Mouse (Mus musculus): ENCODE results near the gene Rps6ka2. TPM values are rescaled to one million over a fixed set of nuclear protein-coding genes. Genes with fewer than 3 reads are reported as not detected.

Rps6ka2 gene
- polyA plus RNA-seq, 1 experiment: 21.5 TPM

DNA sequence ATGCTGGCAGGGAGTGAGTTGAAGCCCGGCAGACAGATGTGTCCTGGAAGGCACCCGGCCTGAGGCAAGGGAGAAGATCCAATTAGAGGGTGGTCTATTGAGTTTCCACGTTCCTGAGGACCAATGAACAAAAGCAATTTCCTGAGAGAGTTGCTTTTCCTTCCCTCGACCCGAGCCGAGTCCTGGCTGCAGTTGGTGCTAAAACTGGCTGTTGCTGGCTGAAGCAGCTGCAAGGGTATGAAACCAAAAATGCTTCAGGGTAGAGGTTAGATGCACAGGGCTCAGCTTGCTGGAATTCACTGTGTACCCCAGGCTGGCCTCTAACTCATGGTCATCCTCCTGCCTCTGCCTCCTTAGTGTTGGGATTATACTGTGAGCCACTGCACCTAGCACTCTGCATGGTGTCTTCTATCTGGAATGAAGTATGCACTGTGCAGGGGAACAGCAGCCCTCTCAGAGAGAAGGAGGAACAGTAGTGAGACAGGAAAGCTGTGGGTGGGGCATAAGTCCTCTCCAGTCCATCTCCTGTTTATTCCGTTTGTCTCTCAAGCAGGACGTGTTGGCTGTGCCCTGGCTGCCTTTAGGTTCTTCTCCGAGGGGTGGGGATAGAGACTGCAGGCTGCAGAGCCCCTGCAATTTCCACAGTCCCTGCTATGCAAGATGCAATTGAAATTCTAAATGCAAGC lies 24.4 kb upstream of the Rps6ka2 start:
- Histone ChIP-seq H3K27ac (ENCODE audit: insufficient read depth, low read length) (no peak overlapping the region), H3K4me3 (ENCODE audit: insufficient read depth, low read length) (no peak overlapping the region), H3K4me1 (ENCODE audit: control insufficient read depth, insufficient read depth, low read length) (no peaks in the 10 kb centered on the region)
- TF ChIP-seq CTCF (IDR thresholded peaks at IDR 0.05; ENCODE audit: borderline replicate concordance, insufficient read depth, low read length): no peak
- no peak for TF ChIP-seq POLR2A (IDR thresholded peaks at IDR 0.05; ENCODE audit: low read depth, low read length)

DNA sequence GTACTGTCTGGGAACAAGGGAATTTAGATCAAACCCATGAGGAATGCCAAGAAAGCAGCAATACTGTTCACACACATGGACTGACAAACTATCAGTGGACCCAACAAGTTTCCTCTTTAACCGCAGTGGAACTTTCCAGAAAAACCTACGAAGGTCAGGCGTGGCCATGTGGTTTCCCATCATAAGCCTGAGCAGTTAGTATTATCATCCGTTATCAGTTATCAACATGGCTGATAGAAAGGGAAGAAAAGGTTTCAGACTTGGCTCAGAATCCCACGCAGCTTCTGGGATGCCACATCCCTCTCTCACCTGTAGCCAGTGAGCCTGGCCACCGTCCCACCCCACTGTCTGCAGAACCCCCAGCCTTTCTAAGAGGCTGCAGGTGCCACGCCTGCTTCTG lies 23.4 kb upstream of the Rps6ka2 start:
- TF ChIP-seq CTCF (IDR thresholded peaks at IDR 0.05; ENCODE audit: borderline replicate concordance, insufficient read depth, low read length) (no peak), POLR2A (IDR thresholded peaks at IDR 0.05; ENCODE audit: low read depth, low read length) (no peak)
- Histone ChIP-seq H3K4me3 (ENCODE audit: insufficient read depth, low read length) (no peak overlapping the region), H3K27ac (ENCODE audit: insufficient read depth, low read length) (no peak overlapping the region), H3K4me1 (ENCODE audit: control insufficient read depth, insufficient read depth, low read length) (no peaks in the 10 kb centered on the region)

DNA sequence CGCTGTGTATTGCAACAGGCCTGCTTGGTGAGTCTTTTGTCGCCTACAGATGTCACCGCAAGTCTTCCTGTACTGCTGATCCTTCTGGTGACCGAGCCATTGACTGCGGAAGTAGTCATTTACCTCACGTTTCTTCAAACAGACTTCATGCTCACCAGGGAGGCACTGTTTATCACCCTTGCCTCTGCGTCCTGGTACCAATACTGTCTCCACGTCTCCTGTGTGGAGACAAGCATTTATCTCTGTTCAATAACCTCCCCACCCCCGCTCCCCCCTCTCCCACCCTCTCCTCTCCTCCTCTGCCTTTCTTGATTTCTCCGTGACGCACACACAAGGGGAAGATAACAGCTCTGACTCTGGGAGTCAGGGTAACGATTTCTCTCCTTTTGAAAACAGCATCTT lies 22.0 kb upstream of the Rps6ka2 start:
- Histone ChIP-seq H3K27ac (ENCODE audit: insufficient read depth, low read length) (no peak overlapping the region), H3K4me1 (ENCODE audit: control insufficient read depth, insufficient read depth, low read length) (no peaks in the 10 kb centered on the region), H3K4me3 (ENCODE audit: insufficient read depth, low read length) (no peak overlapping the region)
- TF ChIP-seq POLR2A (IDR thresholded peaks at IDR 0.05; ENCODE audit: low read depth, low read length) (no peak), CTCF (IDR thresholded peaks at IDR 0.05; ENCODE audit: borderline replicate concordance, insufficient read depth, low read length) (no peak)

DNA sequence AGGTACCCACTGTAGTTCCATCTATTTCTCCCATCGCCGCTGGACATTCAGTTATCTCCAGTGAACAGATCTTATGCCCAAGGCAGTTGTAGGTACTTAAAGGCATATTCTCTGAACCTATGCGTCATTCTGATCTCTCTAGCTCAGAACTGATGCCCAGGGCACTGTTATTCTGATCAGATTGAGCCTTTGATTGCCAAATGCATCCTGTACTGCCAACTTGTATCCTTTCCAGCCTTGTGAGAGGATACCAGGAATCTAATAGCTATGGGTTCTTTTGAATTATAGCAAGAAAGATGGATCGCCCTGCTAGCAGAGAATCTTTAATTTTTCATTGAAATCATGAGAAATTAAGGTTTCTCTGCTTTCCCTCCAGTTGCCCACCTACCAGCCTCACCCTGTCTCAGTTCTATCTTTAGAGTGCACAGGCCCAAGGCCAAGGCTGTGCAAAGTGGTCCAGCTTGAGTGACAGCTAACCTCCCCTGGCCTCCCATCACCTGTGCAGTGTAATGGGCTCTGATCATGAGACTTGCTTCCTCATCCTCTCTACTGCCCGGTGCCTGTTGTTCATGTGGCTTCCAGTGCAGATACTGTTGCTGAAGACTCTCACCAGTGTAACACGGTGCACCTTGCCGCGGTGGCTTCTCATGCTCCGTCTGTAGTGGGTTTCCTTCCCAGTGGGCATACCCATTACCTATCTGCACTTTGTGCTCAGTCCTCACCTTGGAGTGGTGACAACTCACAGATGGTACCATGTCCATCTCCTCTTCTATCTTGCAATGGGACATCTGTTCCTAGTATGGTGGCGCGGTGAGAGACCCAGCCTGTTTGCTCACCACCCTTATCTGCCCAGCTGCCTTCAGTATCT lies 20.4 kb upstream of the Rps6ka2 start:
- Histone ChIP-seq H3K27ac (ENCODE audit: insufficient read depth, low read length) (no peak overlapping the region), H3K4me3 (ENCODE audit: insufficient read depth, low read length) (no peak overlapping the region), H3K4me1 (ENCODE audit: control insufficient read depth, insufficient read depth, low read length) (no peaks in the 10 kb centered on the region)
- TF ChIP-seq POLR2A (IDR thresholded peaks at IDR 0.05; ENCODE audit: low read depth, low read length) (no peak), CTCF (IDR thresholded peaks at IDR 0.05; ENCODE audit: borderline replicate concordance, insufficient read depth, low read length) (no peak)

DNA sequence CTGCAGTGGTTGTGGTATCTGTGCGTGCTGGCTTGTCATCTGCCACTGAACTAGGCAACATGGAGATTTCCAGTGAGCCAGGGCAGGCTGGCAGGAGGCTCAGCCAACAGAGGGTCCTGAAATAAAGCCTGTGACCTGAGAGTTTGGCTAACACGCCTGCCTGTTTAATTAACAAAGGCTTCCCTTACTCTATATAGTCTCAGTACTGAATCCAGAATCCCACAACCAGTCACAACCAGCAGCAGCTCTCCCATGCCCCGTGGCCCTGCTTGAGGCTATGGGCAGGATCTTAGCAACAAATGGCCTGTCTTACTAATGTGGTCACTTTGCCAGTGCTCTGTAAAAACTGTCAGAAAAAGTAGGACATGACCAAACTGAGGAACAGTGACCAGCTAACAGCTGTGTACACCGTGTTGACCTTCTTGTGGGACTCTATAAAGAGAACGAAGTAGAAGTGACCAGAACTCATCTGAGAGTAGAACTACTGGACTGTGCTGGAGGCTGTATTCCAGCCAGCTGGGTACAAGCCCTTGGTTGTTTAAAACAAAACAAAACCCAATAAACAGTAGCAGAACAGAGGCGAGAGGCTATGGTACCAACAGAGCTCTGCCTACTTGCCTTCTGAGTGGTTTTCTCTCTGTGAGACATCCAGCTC lies 18.3 kb upstream of the Rps6ka2 start:
- Histone ChIP-seq H3K27ac (ENCODE audit: insufficient read depth, low read length) (no peak overlapping the region), H3K4me3 (ENCODE audit: insufficient read depth, low read length) (no peak overlapping the region), H3K4me1 (ENCODE audit: control insufficient read depth, insufficient read depth, low read length) (no peaks in the 10 kb centered on the region)
- no peak for TF ChIP-seq CTCF (IDR thresholded peaks at IDR 0.05; ENCODE audit: borderline replicate concordance, insufficient read depth, low read length)

DNA sequence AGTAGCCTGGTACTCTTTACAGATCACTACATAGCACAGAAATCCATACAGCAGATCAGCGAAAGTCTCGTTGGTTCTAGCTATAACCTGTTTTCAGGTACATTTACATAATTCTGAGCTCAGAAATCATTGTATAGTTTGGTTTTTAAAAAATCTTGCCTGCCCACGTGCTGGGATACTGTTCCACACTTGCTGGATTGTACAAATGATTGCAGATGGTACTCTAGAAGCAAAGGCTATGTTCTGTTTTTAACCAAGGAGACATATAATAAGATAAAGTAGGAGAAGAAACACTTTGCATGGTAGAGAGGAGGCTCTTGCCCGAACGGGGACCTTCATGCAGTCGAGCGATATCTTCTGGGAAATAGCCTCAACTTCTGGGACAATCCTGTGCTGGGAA lies 17.3 kb upstream of the Rps6ka2 start:
- TF ChIP-seq CTCF (IDR thresholded peaks at IDR 0.05; ENCODE audit: borderline replicate concordance, insufficient read depth, low read length) (no peak), POLR2A (IDR thresholded peaks at IDR 0.05; ENCODE audit: low read depth, low read length) (no peak)
- H3K27ac ChIP-seq (ENCODE audit: insufficient read depth, low read length): no peak overlapping the region
- H3K4me3 ChIP-seq (ENCODE audit: insufficient read depth, low read length): no peak overlapping the region
- no peaks in the 10 kb centered on the region for H3K4me1 ChIP-seq (ENCODE audit: control insufficient read depth, insufficient read depth, low read length)

DNA sequence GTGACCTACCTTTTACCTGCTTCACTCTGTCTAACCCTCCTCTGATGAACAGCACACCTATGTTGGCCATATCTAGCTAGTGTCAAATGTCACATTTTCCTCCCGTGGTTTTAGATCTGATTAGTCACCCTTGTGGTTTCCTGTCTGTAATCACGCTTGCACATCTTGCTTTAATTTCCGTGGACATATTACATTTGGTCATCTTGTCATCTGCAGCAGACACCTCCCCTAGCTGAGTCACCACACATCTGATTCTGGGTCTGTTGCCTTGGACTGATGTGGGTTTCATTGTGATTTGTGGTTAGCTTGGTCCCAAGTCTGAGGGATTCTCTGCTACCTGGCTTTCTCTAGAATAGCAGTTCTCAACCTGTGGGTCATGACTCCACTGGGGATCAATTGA lies 6.0 kb upstream of the Rps6ka2 start:
- Histone ChIP-seq H3K4me3 (ENCODE audit: insufficient read depth, low read length) (no peak overlapping the region), H3K27ac (ENCODE audit: insufficient read depth, low read length) (no peak overlapping the region), H3K4me1 (ENCODE audit: control insufficient read depth, insufficient read depth, low read length) (peaks cover 3% of the 10 kb centered on the region; the same call in 1 of the 2 replicates)
- TF ChIP-seq POLR2A (IDR thresholded peaks at IDR 0.05; ENCODE audit: low read depth, low read length) (no peak), CTCF (IDR thresholded peaks at IDR 0.05; ENCODE audit: borderline replicate concordance, insufficient read depth, low read length) (no peak)

DNA sequence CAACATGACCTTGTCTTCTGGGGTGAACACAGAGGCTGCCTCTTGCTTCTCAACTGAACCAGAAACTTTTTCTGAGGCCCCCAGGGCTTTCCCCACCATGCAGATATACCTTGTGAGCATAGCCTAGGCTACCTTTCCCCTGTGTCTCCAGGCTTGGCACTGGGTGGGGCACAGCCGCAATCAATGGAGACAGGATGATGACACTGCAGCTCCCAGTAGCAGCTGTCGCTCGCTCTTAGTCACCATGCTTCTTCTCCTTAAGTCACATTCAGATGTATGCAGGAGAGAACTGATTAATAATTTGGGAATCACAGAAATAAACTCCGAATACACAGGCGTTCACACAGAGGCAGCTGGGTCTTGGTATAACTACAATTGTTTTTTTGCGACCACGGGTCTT lies 4.4 kb upstream of the Rps6ka2 start:
- Histone ChIP-seq H3K4me3 (ENCODE audit: insufficient read depth, low read length) (no peak overlapping the region), H3K27ac (ENCODE audit: insufficient read depth, low read length) (no peak overlapping the region), H3K4me1 (ENCODE audit: control insufficient read depth, insufficient read depth, low read length) (peaks cover 5% of the 10 kb centered on the region; the same call in 1 of the 2 replicates)
- no peak for TF ChIP-seq POLR2A (IDR thresholded peaks at IDR 0.05; ENCODE audit: low read depth, low read length)
- TF ChIP-seq CTCF (IDR thresholded peaks at IDR 0.05; ENCODE audit: borderline replicate concordance, insufficient read depth, low read length): no peak

DNA sequence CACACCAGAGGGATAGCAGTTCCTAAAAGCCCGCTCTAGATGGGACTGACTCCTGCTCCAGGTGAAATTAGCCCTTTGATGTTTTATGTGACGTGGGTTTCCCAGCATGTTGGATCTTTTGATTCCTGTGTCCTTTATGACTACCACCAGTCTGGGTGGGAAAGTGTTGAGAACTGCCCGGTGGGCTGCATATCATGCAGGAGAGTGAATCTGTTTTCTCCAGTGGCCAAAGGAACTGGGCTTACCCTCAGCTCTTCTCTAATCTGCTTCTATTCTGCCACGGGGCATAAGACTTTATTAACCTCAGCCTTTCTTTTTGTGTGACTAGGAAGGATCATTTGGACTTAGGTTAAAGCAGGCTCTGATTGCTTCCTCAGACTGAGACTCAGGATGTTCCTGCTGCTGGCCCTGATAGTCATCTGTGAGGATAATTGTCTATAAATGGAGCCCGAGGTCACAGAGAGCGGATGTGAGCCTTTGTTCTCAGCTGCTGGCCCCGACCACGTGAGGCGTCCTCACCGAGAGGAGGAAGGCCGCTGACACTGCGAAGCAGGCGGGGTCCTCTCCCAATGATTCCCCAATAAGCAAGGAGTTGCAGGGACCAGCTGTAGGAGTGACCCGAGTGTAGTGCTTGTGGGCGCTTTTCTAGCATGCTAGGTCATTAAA lies 821 bp upstream of the Rps6ka2 start:
- Histone ChIP-seq H3K4me3 (ENCODE audit: insufficient read depth, low read length) (peak overlapping the region; percentile 32), H3K4me1 (ENCODE audit: control insufficient read depth, insufficient read depth, low read length) (peaks cover 5% of the 10 kb centered on the region), H3K27ac (ENCODE audit: insufficient read depth, low read length) (peak overlapping the region; percentile 28)
- TF ChIP-seq CTCF (IDR thresholded peaks at IDR 0.05; ENCODE audit: borderline replicate concordance, insufficient read depth, low read length): no peak
- TF ChIP-seq POLR2A (IDR thresholded peaks at IDR 0.05; ENCODE audit: low read depth, low read length): no peak
